Mouse (Mus musculus) midbrain, embryonic 10.5 days (tissue): ENCODE results near the gene Kras. TPM values are rescaled to one million over a fixed set of nuclear protein-coding genes. Genes with fewer than 3 reads are reported as not detected.

ENCODE experiments used
- polyA plus RNA-seq: library from polyadenylated mRNA; unstranded; fragments of >200 nt; fragmentation: Nextera tagmentation; extraction: Ambion mirVana; gene quantifications from 2 replicates; pipeline ENCODE4 v1.2.1, GENCODE M21; 2016

Kras gene
- polyA plus RNA-seq, 1 experiment from 2014 or later: 102 TPM

Other genes starting within 250 kb of the Kras start
- 139 and 149 TPM in 2 replicates for gene Bcat1, start 174.1 kb downstream of the Kras start, polyA plus RNA-seq
- 1.7 and 2.6 TPM in 2 replicates for gene Lrmp, start 134.6 kb downstream of the Kras start, polyA plus RNA-seq
- 0.38 and 0.41 TPM in 2 replicates for gene Casc1, start 39.2 kb downstream of the Kras start, polyA plus RNA-seq
- gene Etfrf1, start 39.1 kb downstream of the Kras start, polyA plus RNA-seq: 36.6 and 41.4 TPM in 2 replicates